Mouse (Mus musculus) v-Abl transformed pro-B cells (cell line): ENCODE results near the gene Foxa1.

Source experiments
- in situ Hi-C, 2 experiments: fragments of 400-800 bp; cut with MboI; formaldehyde crosslinking; loops; one replicate each; pipeline ENCODE4 v1.15.1; 2025; ENCODE audit not compliant: unreplicated experiment in 2 of 2

The Foxa1 gene

GRCm38 (mm10) chr12:57500246-57500645 is 46.5 kb downstream of the Foxa1 start:
- in situ Hi-C loops = no loop called here

GRCm38 (mm10) chr12:57496347-57497119 is 50.2 kb downstream of the Foxa1 start:
- in situ Hi-C loops = no loop called here
